Mouse (Mus musculus) left cerebral cortex, adult 11 months (tissue): ENCODE measurements around the gene S100a11.
A peak's percentile ranks its signal among the peaks of the same experiment; 100 is the strongest.
"Not testable (repeated sequence)": the region's sequence is repeated elsewhere in the genome, so short reads cannot be mapped to it uniquely, and the experiment has no call there.

Experiments used
- DNase-seq: peaks from one replicate; pipeline ENCODE4 v3.0.0; 2022; ENCODE audit warnings: low spot score

S100a11 gene

DNA sequence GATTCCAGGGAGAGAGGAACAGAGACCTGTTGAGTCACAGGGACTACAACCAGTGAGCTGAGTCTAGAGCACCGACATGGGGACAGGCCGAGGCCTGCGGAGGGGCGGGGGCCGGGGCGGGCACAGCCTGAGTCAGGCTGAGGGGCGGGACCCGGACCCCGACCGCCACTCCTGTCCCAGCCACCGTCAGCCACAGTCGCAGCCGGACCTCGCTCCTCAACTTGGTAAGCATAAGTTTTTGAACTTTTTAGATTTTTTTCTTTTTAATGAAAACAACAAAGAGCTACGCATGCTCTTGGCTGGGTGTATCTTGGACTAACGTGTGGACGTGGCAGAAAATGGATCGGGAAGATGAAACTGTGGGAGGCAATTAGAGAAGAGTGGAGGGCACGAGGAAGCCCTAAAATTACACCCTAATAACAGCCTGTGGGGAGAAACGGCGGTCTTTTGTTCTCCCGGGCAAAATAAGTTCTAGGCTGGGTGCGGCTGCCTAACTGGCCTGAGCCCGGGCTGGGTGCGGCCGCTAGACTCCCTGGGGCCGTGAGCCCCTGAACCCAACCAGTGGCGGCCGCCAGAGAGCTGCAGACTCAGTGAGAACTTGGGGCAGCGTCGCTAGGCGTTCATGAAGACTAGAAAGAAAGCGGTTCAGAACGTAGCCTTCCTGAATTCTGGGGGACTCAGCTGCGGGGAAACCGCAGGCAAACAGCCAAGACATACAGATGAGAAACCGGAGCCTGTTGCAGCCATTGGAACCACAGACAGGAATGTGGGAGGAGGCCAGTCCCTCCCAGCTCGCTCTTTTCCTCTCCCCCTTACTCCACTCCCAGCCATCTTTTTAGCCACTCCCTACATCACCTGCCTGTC is at the start of gene S100a11:
Gene S100a11 (plus strand): TSS at position 159 of the 864 bp plus-strand sequence.
- DNase-seq: no peak

DNA sequence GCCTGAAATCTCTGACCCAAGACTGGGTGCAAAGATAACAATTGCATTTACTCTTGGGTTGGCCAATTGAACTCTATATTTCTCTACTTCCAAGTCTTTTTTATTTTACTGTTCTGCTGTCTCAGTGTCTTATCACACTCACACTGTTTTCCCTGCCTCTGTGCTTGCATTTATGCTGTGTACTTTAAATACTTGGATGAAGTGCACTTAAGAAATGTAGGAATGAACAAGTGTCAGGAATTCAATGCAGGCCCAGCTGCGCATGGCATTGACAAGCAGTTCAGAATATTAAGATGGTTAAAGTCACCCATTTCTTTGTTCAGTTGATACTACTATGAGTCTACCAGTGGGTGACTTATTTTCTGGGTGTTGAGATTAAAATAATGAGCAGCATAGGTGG is 40.2 kb upstream of the S100a11 start:
- no peak for DNase-seq

DNA sequence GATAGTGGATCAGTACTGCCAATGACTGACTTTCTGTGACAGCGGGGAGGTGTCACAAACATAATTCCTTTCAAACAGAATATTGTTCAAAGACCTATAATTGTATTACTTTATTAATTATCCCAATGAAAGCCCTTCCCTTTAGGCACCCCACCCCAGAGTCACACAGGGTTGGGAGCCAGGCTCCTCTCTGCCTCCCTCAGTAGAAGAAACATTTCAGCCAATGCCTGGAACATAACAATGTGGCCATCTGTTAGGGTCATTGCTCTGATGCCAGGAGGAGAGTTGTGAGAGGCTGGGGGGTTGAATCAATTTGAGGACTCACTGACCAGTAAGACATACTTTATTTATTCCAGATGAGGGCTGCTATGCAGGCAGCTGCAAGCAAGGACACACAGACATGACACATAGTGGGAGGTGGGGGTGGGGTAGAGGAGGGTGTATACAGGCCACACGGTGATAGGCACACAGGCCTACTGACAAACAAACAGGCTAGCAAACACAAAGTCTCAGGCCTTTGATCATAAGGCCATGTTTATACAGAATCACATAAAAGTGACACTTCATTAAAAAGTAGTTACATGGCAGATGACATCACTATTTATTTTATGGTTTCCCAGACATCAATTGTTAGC is 38.2 kb upstream of the S100a11 start:
- no peak for DNase-seq

DNA sequence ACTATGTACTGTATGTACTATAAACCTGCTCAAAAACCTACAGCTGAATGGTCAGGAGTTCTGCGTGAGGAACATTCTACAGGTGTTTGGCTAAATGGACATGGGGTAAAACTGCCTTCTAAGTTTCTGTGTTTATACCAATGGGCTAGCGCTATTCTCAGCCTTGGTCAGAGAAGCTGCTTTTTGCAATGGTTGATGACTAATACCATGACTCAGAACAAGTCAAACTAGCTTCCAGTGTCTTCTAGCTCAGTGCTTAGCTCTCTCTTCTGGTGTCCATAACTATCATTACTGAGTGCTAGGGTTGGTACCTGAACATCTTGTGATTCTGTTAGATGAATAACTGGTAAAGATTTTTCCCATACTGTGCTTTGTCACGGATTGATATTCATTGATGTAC is 34.7 kb upstream of the S100a11 start:
- DNase-seq: no peak

DNA sequence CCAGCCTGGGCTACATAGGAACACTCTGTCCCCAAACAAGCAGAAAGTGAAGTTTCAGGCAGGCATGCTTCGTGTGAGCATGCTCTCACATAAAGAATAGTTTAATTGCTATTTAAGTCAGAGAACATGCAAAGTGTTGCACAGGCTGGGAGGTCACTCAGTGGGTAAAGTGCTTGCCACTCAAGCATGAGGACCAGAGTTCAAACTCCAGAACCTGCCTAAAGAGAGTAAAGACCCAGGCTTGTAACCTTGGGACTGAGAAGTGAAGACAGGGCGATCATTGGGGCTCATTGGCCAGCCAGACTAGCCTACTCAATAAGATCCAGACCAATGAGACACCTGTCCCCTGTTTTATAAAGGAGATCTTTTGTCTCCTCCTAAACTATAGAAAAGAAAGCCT is 31.7 kb upstream of the S100a11 start:
- no peak for DNase-seq

DNA sequence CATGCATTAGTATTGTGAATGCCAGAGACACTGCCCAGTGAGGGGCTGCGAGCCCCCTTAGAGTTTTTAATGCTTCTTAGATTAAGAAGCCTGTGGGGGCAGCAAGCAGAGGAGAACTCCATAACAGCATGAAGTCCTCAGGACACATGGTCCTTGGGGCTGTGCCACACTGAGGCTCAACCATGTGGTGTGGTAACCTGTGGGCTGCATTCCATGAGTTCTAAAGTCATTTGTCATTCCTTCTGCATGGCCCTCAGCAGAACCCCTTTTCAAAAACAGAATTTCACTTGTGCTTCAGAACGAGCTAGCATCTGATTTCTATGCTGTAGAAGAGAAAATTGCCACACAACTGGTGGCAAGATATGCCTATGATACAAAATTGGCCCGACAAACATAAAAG is 28.1 kb upstream of the S100a11 start:
- no peak for DNase-seq

DNA sequence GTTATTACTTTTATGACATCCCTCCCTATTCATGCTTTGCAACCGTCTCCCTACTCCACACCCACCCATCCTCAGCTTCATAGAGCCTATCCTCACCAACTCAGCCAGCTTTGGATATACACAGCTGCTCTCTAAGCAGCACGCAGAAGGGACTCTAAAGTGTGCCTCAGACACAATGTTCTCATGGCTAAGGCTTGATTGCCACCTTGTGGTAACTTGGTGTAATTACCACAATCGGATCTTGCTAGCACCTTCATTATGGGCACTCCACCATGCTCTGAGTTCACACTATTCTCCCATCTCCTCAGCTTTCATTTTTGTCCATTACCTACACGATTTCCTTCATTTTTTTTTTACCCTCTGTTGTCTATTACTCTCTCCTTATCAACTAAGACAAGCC is 26.3 kb upstream of the S100a11 start:
- peak; percentile 51 for DNase-seq

DNA sequence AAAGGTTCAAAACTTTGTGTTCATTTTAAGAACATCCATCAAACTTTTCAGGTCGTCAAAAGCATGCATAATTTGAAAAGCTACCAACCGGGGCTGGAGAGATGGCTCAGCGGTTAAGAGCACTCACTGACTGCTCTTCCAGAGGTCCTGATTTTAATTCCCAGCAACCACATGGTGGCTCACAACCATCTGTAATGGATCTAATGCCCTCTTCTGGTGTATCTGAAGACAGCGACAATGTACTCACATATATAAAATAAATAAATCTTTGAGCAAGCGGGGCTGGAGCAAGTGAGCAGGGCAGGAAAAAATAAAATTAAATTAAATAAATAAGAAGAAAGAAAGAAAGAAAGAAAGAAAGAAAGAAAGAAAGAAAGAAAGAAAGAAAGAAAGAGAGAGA is 25.5 kb upstream of the S100a11 start:
- DNase-seq: not testable (repeated sequence)

DNA sequence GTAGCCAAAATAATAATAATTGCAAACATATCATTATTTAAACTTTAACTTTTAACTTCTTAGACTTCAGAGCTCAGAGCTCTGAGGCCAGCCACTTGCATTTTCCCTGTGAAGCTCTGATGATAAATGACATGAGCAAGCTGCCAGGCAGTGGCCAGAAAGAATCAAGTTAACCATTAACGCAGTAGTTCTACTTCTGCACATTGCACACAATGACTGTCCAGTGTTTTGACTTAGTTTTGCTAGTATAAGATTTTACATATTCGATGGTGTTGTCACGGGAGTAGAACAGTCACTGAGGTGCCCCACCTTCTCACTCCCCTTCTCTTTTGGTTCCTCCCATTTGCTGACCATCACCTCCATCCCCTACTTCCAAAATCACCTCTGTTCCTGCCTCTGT is 23.2 kb upstream of the S100a11 start:
- DNase-seq: no peak

DNA sequence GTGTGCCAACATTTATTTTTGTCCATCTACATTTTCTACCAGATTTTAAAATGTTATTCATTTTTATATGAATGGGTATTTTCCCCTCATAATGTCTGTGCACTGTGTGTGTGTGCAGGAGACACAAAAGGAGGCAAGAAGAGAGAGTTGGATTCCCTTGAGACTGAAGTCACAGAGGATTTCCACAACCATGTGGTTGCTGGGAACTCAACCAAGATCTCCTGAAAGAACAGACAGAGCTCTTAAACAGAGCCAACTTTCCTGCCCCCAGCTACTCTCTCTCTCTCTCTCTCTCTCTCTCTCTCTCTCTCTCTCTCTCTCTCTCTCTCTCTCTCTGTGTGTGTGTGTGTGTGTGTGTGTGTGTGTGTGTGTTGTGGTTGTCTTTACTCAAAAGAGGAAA is 21.2 kb upstream of the S100a11 start:
- no peak for DNase-seq

DNA sequence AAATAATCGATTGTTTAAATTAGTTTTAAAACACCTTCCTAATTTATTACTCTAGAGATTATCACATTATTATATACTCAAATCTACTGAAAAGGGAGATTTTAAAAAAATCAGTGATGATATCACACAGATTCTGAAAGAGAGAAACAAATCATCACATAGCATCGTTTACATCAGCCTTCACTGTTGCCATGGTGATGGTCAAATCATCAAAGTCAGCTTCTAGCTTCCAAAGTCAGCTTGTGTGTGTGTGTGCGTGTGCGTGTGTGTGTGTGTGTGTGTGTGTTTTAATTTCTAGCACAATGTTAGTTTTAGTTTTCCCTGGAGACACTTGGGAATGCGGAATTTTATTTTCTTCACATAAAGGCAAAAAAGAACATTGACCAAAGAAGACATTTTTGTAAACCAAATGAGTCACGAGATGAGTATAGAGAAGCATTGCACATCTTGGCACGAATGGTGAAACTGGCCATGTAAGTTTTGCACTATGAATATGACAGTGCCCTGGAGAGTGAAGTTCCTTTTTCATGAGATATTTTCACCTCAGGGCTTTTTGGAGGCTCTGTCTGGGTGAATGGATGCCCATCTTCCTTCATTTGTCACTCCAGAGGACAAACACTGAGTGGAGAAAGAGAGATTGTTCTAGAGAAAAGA is 15.6 kb upstream of the S100a11 start:
- no peak for DNase-seq

DNA sequence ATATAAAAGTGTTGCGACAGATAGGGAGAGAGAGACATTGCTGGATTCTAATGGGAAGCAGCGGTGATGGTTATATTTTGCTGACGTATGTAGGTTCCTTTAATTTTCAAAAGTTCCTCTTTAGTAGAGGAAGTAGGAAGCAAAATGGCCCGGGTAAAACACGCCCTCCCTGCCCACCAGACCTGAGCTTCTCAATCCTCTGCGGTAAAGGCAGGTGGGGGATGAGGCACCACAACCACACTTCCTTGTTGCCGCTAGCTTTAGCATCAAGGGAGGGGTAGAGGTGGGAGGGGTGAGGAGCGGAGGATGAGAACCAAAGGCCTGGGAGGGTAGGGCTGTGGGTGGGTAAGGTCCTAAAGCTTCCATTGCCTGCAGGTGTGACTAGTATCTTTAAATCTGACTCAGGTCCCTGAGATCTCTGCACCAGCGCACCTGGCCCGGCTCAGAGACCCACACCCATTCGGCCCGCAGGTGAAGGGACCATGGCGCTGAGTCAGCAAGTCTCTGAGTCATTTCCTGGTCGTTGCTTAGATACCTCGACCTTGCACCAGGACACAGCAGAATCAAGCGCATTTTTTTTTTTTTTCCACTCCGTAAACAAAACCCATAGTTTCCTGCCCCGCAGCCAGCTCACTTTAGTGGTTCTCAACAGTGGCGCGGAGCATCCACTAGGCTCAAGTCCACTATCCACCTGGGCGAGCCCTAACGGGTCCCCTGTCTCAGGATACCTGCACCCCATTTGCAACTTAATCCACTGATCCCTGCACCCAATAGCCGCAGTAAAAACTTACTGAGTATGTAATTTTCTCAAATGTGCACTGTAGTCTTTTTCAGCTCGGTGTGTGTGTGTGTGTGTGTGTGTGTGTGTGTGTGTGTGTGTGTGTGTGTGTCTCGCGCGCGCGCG is 14.1 kb upstream of the S100a11 start:
- no peak for DNase-seq

DNA sequence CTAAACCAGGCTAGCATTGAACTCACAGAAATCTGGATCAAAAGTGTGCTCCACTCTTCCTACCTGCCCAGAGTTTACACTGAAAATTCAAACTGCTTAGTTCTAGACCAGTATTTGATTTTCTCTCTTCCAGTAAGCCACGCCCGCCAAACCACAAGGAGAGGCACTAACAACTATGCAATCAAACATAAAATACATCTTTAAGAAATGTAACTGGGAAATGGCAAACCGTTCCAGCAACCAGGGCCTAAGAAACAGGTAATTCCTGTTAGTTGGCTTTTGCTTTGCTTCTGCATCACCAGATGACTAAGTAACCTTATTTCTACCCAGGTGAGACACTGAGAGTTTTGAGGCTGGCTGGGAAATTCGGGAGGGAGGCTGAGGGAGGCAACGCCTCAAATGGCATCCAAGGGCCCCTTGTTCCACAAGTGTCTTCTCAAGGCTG is 13.4 kb upstream of the S100a11 start:
- no peak for DNase-seq

DNA sequence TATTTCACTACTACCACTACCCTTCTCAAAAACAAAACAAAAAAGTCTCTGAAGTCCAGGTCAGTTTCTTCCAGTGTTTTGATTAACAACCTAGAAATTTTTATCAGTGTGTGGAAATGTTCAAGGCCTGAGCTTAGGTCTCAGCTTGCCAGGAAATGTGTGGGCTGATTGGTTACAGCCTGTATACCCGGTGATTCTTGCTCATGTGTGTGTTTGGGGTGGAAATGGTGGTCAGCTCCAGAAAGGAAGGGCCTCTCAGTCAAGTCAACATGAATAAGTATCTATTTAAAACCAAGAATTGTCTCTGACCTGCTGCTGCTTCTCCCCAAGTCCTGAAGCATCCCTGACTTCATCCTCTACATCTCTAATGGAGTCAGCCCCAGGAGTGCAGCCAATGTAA is 11.0 kb upstream of the S100a11 start:
- DNase-seq: no peak

DNA sequence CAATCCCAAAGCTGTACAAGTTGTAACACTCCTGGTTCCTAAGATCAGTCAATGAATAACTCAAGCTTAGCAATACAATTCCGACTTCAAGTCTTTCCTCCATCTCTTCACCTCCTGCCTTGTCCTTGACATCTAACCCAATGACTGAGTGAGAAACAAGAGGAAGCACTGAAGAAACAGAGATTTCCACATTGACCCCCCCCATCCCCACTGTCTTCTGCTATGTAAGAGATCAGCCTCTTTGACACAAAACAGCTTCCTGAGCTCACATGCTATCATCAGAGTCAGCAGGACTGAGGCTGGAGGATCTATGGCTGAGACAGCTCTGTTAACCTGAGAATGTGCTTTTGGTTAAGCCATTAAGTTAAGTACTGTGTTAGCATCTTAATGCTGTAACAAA is 9.3 kb upstream of the S100a11 start:
- no peak for DNase-seq

DNA sequence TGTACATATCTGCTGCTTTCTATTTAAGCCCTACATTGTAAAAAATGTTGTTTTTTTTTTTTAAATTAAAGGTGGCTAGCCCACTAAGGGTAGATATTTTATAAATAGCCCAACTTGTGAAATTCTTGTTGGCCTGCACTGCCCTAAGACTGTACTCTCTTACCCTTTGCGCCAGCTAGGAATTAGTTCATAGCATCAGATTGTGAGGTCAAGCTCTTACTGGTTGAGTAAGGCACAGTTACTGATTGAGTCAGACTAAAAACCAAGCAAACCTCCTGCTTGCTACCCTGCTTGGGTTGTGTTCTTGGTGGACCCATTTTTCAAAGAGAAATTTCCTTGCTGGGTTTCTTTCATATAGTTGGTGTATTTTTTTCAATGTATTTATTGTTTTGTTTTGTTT is 8.5 kb upstream of the S100a11 start:
- no peak for DNase-seq

DNA sequence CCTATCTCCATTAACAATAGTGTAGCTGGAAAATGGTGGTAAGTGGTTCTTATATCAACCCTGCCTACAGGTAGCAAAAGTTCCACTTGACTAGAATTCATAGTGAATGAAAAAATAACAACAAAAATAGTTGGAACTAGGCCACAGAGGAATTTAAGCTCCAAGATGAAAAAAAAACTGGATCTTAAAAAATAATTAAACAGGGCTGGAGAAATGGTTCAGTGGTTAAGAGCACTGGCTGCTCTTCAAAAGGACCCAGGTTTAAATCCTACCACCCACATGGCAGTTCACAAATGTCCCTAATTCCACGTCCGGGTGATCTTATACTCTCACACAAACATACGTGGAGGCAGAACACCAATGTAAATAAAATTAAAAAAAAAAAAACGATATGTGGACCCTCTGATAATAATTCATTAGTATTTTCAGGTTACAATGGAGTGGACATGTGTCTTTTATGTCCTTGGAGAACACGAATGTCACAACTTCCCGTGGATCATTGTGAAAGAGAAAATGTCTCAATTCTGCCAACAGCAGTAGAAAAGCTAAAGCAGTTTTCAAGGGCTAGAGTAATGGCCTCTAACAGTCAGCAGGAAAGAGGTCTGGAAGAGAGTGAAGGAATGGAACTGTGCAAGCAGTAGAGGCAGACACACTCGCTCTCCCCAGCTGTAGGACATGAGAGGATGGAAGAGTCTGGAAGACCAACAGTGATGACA is 7.7 kb upstream of the S100a11 start:
- no peak for DNase-seq

DNA sequence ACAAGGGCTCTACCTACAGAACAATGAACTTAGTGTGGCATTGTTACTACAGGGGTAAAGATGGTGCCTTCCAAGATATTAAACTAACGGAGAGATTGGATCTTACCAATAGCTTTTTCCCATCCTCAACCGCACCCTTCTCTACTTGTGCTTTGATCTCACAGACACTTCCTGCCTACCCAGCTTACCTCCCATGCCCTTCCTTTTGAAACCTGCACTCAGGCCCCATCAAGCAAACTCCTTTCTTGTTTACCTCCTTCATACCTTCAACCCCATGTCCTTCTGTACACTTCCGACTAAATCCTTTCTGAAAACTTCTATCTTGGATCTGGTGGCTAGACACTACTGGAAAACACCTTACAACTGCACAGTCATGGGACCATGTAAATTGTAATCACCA is 5.7 kb upstream of the S100a11 start:
- no peak for DNase-seq

DNA sequence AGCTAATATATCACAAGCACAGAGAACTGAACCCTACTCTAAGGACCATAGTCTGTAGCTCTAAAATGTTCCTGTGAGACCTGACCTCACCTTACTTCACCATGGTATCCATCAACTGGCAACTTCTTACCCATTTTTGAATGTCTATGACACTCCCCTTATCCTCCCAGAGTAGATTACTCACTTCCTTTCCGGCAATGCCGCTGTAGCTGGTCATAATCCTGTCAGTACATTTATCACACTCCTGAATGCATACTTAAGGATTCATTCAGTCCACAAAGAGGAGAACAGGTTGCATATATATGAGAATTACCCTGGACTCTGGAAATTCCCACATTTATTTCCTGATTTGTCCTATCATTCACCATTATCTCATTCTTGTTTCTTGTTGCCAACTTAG is 2.9 kb upstream of the S100a11 start:
- no peak for DNase-seq

DNA sequence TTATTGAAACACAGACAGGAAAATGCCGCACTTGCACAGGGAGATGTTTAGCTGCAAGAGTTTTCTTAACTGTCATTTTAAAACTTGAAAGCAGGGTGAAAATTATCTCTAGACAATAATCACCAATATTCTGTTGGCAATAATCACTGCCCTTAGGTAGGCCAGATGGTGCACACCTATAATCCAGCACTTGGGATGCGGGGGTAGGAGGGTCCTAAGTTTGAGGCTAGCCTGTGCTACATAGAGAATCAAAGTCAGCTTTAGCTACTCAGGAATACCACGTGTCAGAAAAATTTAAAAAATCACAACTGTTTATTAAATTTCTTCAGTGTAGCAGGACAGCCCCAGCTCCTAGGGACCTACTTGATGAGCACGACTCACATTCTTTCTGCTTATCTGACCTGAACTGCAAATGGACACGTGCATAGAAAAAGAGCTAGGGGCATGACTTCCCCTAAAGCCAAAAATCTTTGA is 395 bp upstream of the S100a11 start:
- DNase-seq: no peak

DNA sequence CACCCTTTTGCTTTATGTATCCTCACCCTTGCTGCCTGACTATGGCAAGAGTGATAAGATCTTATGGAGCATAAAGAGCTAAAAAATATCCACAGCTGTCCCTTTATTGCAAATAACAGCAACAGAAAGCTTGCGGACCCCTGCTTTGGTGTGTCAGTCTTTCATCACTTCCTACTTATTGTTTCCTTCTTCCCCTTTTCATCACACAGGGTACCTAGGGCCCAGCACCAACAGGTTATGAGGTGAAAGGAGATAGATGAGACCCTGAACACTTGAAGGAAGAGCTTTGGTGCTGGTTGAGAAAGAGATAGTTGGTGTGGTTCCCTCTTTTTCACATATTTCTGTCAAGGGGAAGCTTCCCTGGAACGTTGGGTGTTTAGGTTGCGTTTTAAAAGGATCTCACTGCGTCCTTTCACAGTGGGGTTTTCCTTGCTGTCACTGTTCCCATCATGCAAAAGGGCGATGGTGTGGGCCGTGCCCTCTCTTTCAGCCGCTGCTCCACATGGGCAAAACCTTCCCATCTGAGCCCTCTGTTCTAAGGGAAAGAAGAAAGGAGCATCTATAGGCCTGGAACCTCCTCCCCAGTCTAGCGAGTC is 1.3 kb downstream of the S100a11 start:
- no peak for DNase-seq
